Mouse (Mus musculus) kidney, adult 2 months (tissue): ENCODE results near the gene Rufy3.

Experiments
- CTCF ChIP-seq: fragments of 200-500 bp; conservative IDR thresholded peaks from 2 replicates; pipeline ENCODE4 v1.5.1; 2011; ENCODE audit warnings: low read depth, mild to moderate bottlenecking, control low read depth, low read length, moderate library complexity, mixed read lengths; ENCODE audit not compliant: insufficient read depth, insufficient read length
- POLR2A ChIP-seq: fragments of 200-500 bp; IDR thresholded peaks from one replicate; pipeline ENCODE4 v1.6.1; 2011; ENCODE audit warnings: low read depth, low read length, control low read depth

DNA sequence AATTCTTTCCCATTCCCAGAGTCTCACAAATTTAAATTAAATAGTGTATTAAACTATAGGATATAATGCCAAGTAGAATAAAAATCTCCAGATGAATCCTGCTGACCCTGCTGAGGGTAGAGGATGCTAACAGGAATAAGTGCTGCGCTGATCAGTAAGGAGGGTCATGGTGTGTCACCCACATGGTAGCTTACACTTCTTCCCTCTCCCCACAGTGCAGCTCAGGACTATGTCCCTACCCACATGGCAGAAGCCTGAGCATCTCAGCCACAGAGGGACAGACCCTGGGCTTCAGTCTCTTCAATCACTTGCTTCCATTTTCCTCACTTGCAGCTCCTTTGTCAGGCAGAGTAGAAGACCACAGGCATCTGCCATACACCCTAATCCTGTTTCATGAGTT lies 93.0 kb downstream of the Rufy3 start:
- no peak for TF ChIP-seq CTCF
- TF ChIP-seq POLR2A, result no peak
